Mouse (Mus musculus): ENCODE data around the gene Fancd2. TPM values are rescaled to one million over a fixed set of nuclear protein-coding genes. Genes with fewer than 3 reads are reported as not detected.

Gene Fancd2
- polyA plus RNA-seq (2015; fragmentation: Nextera tagmentation; extraction: Ambion mirVana) = 6.8 and 7.3 TPM in 2 replicates

DNA sequence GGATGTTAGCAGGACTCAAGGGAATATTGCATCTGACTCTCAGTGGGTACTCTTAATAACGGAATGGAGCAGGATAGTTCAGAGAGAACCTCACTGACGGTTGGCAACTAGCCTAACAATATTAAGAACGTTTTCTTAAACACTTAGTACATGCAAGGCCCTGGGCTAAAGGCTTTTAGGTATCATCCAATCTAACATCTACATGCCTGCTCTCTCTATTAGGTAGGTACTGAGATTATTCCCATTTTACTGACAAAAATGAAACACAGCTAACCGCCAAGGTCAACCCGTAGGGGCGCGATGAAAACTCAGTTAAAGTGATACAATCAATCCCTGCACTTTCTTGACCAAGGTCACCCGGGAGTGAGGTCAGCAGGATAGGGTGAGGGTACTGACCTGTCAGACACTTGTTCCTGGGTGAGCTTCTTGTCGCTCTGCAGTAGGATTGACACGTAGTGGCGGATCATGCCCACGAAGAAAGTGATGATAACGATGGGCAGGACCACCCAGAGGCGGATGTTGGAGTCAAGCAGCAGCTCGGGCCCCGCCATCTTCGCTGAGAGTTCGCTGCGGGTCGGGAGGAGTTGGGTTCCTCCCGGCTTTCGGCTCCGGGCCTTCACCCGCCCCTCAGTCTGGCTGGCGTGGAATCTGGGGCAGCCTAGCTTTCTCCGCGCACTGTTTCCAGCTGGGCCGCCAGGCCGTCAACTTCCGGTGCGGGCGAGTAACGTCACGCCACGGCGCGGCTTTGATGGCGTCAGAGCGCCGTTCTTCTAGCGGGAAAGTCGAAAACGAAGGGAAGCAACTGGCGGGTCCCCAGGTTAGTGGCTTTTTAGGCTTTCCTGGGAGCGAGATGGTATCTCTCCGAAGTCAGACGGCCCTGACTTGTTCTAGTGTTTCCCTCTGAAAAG lies at the start of gene Fancd2, which contains the start of gene Emc3:
TSS of gene Fancd2 (plus strand) at position 751 of the 908 bp plus-strand sequence.
TSS of gene Emc3 (minus strand) at position 721 of the 908 bp plus-strand sequence.
- H3K4me2 ChIP-seq (ENCODE audit: low read depth, low read length) = peak within 1 kb of the TSS; percentile 79
- peak within 1 kb of the TSS; percentile 58 for H3K27ac ChIP-seq (ENCODE audit: low read length)
- H3K9me3 ChIP-seq (replicated peaks; ENCODE audit: control insufficient read depth, low read length) = no peaks in the 10 kb centered on the region
- H3K4me3 ChIP-seq (ENCODE audit: low read depth, low read length) = peak within 1 kb of the TSS; percentile 76
- H3K36me3 ChIP-seq (ENCODE audit: control insufficient read depth, insufficient read depth) = no peaks in the 10 kb centered on the region
- WGBS (ENCODE audit: insufficient replicate concordance) = under 1% methylated on average over 47 of the region's 47 CpGs
- no peaks in the 10 kb centered on the region for H3K27me3 ChIP-seq (ENCODE audit: control insufficient read depth, insufficient read depth, low read depth, low read length)
- peak; percentile 90 for ATAC-seq (ENCODE audit: low read depth)
- H3K4me1 ChIP-seq (ENCODE audit: control insufficient read depth, low read depth, low read length) = peaks cover 19% of the 10 kb centered on the region
- H3K9ac ChIP-seq (ENCODE audit: low read depth, low read length) = peak within 1 kb of the TSS; percentile 85

GRCm38 (mm10) chr6:113482477-113483099 lies 48.9 kb upstream of the Fancd2 start:
- H3K27me3 ChIP-seq (ENCODE audit: control insufficient read depth, insufficient read depth, low read depth, low read length) = peaks cover 2% of the 10 kb centered on the region; the same call in 1 of the 2 replicates
- peak overlapping the region; percentile 47; the same call in 1 of the 2 replicates for H3K27ac ChIP-seq (ENCODE audit: low read length)
- ATAC-seq (ENCODE audit: low read depth) = peak; percentile 35
- H3K36me3 ChIP-seq (ENCODE audit: control insufficient read depth, insufficient read depth) = no peaks in the 10 kb centered on the region
- 2% methylated on average over 65 of the region's 65 CpGs for WGBS (ENCODE audit: insufficient replicate concordance)
- peaks cover 26% of the 10 kb centered on the region for H3K4me1 ChIP-seq (ENCODE audit: control insufficient read depth, low read depth, low read length)
- peak overlapping the region; percentile 74 for H3K4me3 ChIP-seq (ENCODE audit: low read depth, low read length)
- H3K9ac ChIP-seq (ENCODE audit: low read depth, low read length) = peak overlapping the region; percentile 55
- no peaks in the 10 kb centered on the region for H3K9me3 ChIP-seq (replicated peaks; ENCODE audit: control insufficient read depth, low read length)
- peak overlapping the region; percentile 98 for H3K4me2 ChIP-seq (ENCODE audit: low read depth, low read length)

DNA sequence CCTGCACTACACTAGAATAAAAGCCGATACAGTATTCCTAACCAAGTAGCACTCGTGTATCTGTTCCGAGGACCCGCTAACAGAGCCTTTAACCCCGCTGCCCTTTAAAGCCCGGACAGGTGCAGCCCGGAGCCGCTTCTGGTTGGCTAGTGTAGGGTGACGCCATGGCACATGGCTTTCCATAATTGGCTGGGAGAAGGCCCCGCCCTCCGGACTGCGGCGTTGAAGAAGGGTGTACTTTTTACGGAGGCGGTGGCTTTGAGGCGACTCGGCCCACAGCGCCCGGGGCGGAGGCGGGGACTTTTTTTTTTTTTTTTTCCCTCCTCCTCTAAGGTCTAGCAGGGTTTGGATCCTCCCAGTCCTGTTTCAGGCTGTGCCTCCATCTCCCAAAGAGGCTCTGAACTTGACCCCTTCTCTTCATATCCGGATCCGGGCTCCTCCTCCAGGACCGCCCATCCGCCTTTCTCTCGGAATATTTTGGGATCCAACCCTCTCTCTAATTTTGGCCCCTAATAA lies 48.3 kb upstream of the Fancd2 start, which contains the start of gene Creld1:
TSS of gene Creld1 (plus strand) at position 198 of the 516 bp plus-strand sequence.
- H3K4me2 ChIP-seq (ENCODE audit: low read depth, low read length) = peak within 1 kb of the TSS; percentile 98
- H3K4me3 ChIP-seq (ENCODE audit: low read depth, low read length) = peak within 1 kb of the TSS; percentile 74
- peaks cover 2% of the 10 kb centered on the region; the same call in 1 of the 2 replicates for H3K27me3 ChIP-seq (ENCODE audit: control insufficient read depth, insufficient read depth, low read depth, low read length)
- H3K9ac ChIP-seq (ENCODE audit: low read depth, low read length) = peak within 1 kb of the TSS; percentile 71
- peak; percentile 97 for ATAC-seq (ENCODE audit: low read depth)
- no peaks in the 10 kb centered on the region for H3K36me3 ChIP-seq (ENCODE audit: control insufficient read depth, insufficient read depth)
- no peaks in the 10 kb centered on the region for H3K9me3 ChIP-seq (replicated peaks; ENCODE audit: control insufficient read depth, low read length)
- peak within 1 kb of the TSS; percentile 53 for H3K27ac ChIP-seq (ENCODE audit: low read length)
- peaks cover 28% of the 10 kb centered on the region for H3K4me1 ChIP-seq (ENCODE audit: control insufficient read depth, low read depth, low read length)
- WGBS (ENCODE audit: insufficient replicate concordance) = under 1% methylated on average over 26 of the region's 26 CpGs

DNA sequence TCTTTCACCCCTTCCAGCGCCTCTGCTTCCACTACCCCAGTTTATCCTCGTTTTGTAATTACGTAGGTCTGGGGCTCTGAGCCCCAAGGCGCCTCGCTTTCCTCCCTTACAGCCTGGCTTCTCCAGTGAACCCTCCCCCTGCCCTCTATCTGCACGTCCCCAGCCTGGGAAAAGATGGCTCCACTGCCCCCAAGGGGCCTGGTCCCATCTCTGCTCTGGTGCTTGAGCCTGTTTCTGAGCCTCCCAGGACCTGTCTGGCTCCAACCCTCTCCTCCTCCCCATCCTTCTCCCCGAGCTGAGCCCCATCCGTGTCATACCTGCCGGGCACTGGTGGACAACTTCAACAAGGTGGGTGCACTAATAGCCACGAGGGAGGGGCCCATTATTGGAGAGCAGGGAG lies 47.8 kb upstream of the Fancd2 start:
- H3K9me3 ChIP-seq (replicated peaks; ENCODE audit: control insufficient read depth, low read length) = no peaks in the 10 kb centered on the region
- H3K9ac ChIP-seq (ENCODE audit: low read depth, low read length) = peak overlapping the region; percentile 71
- peak overlapping the region; percentile 53 for H3K27ac ChIP-seq (ENCODE audit: low read length)
- H3K4me3 ChIP-seq (ENCODE audit: low read depth, low read length) = peak overlapping the region; percentile 74
- no peaks in the 10 kb centered on the region for H3K36me3 ChIP-seq (ENCODE audit: control insufficient read depth, insufficient read depth)
- no peak for ATAC-seq (ENCODE audit: low read depth)
- peaks cover 2% of the 10 kb centered on the region; the same call in 1 of the 2 replicates for H3K27me3 ChIP-seq (ENCODE audit: control insufficient read depth, insufficient read depth, low read depth, low read length)
- peaks cover 28% of the 10 kb centered on the region for H3K4me1 ChIP-seq (ENCODE audit: control insufficient read depth, low read depth, low read length)
- 13% methylated on average over 10 of the region's 10 CpGs for WGBS (ENCODE audit: insufficient replicate concordance)
- peak overlapping the region; percentile 98 for H3K4me2 ChIP-seq (ENCODE audit: low read depth, low read length)

GRCm38 (mm10) chr6:113487125-113487576 lies 44.3 kb upstream of the Fancd2 start:
- whole genome bisulfite sequencing (ENCODE audit: insufficient replicate concordance) = 34% methylated on average over 7 of the region's 7 CpGs

DNA sequence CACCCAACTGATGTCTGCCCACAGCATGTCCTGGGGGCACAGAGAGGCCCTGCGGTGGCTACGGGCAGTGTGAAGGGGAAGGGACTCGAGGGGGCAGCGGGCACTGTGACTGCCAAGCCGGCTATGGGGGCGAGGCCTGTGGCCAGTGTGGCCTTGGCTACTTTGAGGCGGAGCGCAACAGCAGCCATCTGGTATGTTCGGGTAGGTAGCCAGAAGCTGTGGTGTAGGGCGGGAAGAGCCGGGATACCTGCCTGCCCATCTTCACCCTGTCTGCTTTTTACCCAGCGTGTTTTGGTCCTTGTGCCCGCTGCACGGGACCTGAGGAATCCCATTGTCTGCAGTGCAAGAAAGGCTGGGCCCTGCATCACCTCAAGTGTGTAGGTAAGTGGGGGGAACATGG lies 42.1 kb upstream of the Fancd2 start:
- Histone ChIP-seq H3K9ac (ENCODE audit: low read depth, low read length) (no peak overlapping the region), H3K27ac (ENCODE audit: low read length) (no peak overlapping the region), H3K4me1 (ENCODE audit: control insufficient read depth, low read depth, low read length) (peaks cover 15% of the 10 kb centered on the region), H3K36me3 (ENCODE audit: control insufficient read depth, insufficient read depth) (no peaks in the 10 kb centered on the region), H3K4me2 (ENCODE audit: low read depth, low read length) (no peak overlapping the region), H3K4me3 (ENCODE audit: low read depth, low read length) (no peak overlapping the region), H3K27me3 (ENCODE audit: control insufficient read depth, insufficient read depth, low read depth, low read length) (peaks cover under 1% of the 10 kb centered on the region; the same call in 1 of the 2 replicates), H3K9me3 (replicated peaks; ENCODE audit: control insufficient read depth, low read length) (no peaks in the 10 kb centered on the region)
- no peak for ATAC-seq (ENCODE audit: low read depth)
- 75% methylated on average over 14 of the region's 14 CpGs for WGBS (ENCODE audit: insufficient replicate concordance)

More at GRCm38 (mm10) chr6:113487125-113487576, 44.3 kb upstream of the Fancd2 start:
- Histone ChIP-seq H3K36me3 (ENCODE audit: control insufficient read depth, insufficient read depth) (no peaks in the 10 kb centered on the region), H3K4me3 (ENCODE audit: low read depth, low read length) (no peak overlapping the region), H3K4me2 (ENCODE audit: low read depth, low read length) (no peak overlapping the region), H3K4me1 (ENCODE audit: control insufficient read depth, low read depth, low read length) (peaks cover 26% of the 10 kb centered on the region), H3K27ac (ENCODE audit: low read length) (peak overlapping the region; percentile 27; the same call in 1 of the 2 replicates), H3K9me3 (replicated peaks; ENCODE audit: control insufficient read depth, low read length) (no peaks in the 10 kb centered on the region), H3K9ac (ENCODE audit: low read depth, low read length) (no peak overlapping the region), H3K27me3 (ENCODE audit: control insufficient read depth, insufficient read depth, low read depth, low read length) (peaks cover 2% of the 10 kb centered on the region; the same call in 1 of the 2 replicates)
- no peak for ATAC-seq (ENCODE audit: low read depth)

DNA sequence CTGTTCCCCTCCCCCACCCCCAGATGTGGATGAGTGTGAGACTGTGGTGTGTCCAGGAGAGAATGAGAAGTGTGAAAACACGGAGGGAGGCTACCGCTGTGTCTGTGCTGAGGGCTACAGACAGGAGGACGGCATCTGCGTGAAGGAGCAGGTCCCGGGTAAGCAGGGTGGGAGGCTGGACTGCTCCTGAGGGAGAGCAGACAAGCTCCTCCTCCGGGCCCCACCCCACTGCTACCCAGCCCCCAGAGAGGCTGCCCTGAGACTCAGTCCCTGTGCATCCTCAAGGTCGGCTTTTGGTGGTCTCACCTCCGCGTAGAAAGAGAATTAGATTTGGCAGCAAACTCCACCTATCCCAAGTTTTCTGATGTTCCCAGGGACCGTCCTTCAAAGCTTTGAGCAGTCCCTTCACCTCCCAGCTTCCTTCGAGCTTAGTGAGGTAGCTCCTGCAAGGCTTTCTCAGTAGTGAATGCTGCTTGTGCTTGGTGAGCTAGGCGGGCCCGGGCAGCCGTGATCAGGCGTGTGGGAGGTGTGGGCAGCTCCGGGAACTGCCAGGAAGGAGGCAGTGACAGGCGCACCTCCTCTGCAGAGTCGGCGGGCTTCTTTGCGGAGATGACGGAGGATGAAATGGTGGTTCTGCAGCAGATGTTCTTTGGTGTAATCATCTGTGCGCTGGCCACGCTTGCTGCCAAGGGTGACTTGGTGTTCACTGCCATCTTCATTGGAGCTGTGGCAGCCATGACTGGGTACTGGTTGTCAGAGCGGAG lies 39.2 kb upstream of the Fancd2 start:
- no peaks in the 10 kb centered on the region for H3K9me3 ChIP-seq (replicated peaks; ENCODE audit: control insufficient read depth, low read length)
- no peaks in the 10 kb centered on the region for H3K36me3 ChIP-seq (ENCODE audit: control insufficient read depth, insufficient read depth)
- ATAC-seq (ENCODE audit: low read depth) = no peak
- no peak overlapping the region for H3K27ac ChIP-seq (ENCODE audit: low read length)
- H3K4me3 ChIP-seq (ENCODE audit: low read depth, low read length) = no peak overlapping the region
- no peak overlapping the region for H3K4me2 ChIP-seq (ENCODE audit: low read depth, low read length)
- peaks cover 17% of the 10 kb centered on the region for H3K27me3 ChIP-seq (ENCODE audit: control insufficient read depth, insufficient read depth, low read depth, low read length)
- no peak overlapping the region for H3K9ac ChIP-seq (ENCODE audit: low read depth, low read length)
- H3K4me1 ChIP-seq (ENCODE audit: control insufficient read depth, low read depth, low read length) = peaks cover 13% of the 10 kb centered on the region
- whole genome bisulfite sequencing (ENCODE audit: insufficient replicate concordance) = 72% methylated on average over 24 of the region's 24 CpGs

DNA sequence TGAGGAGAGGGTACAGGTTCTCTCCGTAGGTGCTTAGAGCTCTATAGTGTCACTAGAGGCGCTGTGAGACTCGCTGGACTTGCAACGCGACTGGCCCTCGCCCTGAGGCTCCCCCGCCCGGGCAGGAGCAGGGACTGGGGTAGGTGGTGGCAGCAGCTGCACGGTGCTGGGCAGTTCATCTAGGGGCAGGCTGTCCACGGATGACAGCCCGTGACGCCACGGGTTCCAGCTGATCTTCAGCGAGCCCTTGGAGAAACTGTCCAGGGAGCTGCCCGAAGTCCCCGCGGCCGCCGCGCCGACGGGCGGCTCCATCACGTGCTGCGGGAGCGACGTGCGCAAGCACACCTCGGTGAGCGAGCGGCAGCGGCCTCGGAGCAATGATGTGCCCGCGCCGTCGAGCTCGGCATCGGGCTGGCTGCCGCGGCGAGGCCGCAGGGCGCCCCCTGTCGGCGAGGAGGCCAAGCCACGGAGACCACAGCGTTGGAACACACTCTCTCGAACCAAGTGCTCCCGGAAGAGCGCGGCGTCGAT lies 37.2 kb upstream of the Fancd2 start:
- Histone ChIP-seq H3K4me3 (ENCODE audit: low read depth, low read length) (peak overlapping the region; percentile 52), H3K36me3 (ENCODE audit: control insufficient read depth, insufficient read depth) (no peaks in the 10 kb centered on the region), H3K4me1 (ENCODE audit: control insufficient read depth, low read depth, low read length) (peaks cover 7% of the 10 kb centered on the region), H3K27ac (ENCODE audit: low read length) (no peak overlapping the region), H3K9me3 (replicated peaks; ENCODE audit: control insufficient read depth, low read length) (no peaks in the 10 kb centered on the region), H3K27me3 (ENCODE audit: control insufficient read depth, insufficient read depth, low read depth, low read length) (peaks cover 17% of the 10 kb centered on the region), H3K4me2 (ENCODE audit: low read depth, low read length) (peak overlapping the region; percentile 77), H3K9ac (ENCODE audit: low read depth, low read length) (peak overlapping the region; percentile 59)
- WGBS (ENCODE audit: insufficient replicate concordance) = 1% methylated on average over 54 of the region's 54 CpGs
- peak; percentile 82 for ATAC-seq (ENCODE audit: low read depth)

All from liver, embryonic 16.5 days (tissue).